Mouse (Mus musculus): Measurements from ENCODE around the gene Spsb1. TPM values are rescaled to one million over a fixed set of nuclear protein-coding genes. Genes with fewer than 3 reads are reported as not detected.

Spsb1 gene
- polyA plus RNA-seq, 1 experiment from 2014 or later: 23.3 TPM

GRCm38 (mm10) chr4:149995911-149996310, 41.1 kb upstream of the Spsb1 start:
- no peak for TF ChIP-seq CTCF (IDR thresholded peaks at IDR 0.05)
- ATAC-seq: no peak
- ChIA-PET POLR2A (interaction anchor here (1.5 kb wide), 1 partner anchor 13 kb away, joined by 4 read pairs; the partner anchor contains the start of gene H6pd), CTCF (interaction anchor here (1.0 kb wide), 1 partner anchor 8 kb away, joined by 3 read pairs; no protein-coding TSS in a partner anchor)
- H3K27me3 ChIP-seq: no peaks in the 10 kb centered on the region
- in situ Hi-C loops (cut with MboI; ENCODE audit: low pct_unique_long_range_greater_than_20kb): no loop called here
- no peak for DNase-seq (ENCODE audit: low read depth, low spot score)

GRCm38 (mm10) chr4:149994218-149994617, 39.4 kb upstream of the Spsb1 start:
- no peak for DNase-seq (ENCODE audit: low read depth, low spot score)
- in situ Hi-C loops (cut with MboI; ENCODE audit: low pct_unique_long_range_greater_than_20kb): no loop called here
- POLR2A ChIA-PET: no interaction called here

GRCm38 (mm10) chr4:149992670-149993032, 37.8 kb upstream of the Spsb1 start:
- ChIA-PET CTCF (no interaction called here), POLR2A (interaction anchor here (1.2 kb wide), 1 partner anchor 16 kb away, joined by 3 read pairs; the partner anchor contains the start of gene H6pd)
- DNase-seq (ENCODE audit: low read depth, low spot score): no peak
- ATAC-seq: no peak
- H3K27me3 ChIP-seq: no peaks in the 10 kb centered on the region
- in situ Hi-C loops (cut with MboI; ENCODE audit: low pct_unique_long_range_greater_than_20kb): no loop called here
- no peak for TF ChIP-seq CTCF (IDR thresholded peaks at IDR 0.05)

More at GRCm38 (mm10) chr4:149994218-149994617, 39.4 kb upstream of the Spsb1 start:
- no peaks in the 10 kb centered on the region for H3K27me3 ChIP-seq
- CTCF ChIA-PET: no interaction called here
- no peak for TF ChIP-seq CTCF (IDR thresholded peaks at IDR 0.05)
- ATAC-seq: no peak

- ChIA-PET POLR2A (no interaction called here), CTCF (interaction anchor here (1.3 kb wide), 1 partner anchor 26 kb away, joined by 3 read pairs; no protein-coding TSS in a partner anchor)
Measured at GRCm38 (mm10) chr4:149991755-149992669, 37.2 kb upstream of the Spsb1 start.

GRCm38 (mm10) chr4:149990954-149991633, 36.3 kb upstream of the Spsb1 start:
- CTCF ChIA-PET: interaction anchor here (1.3 kb wide), 1 partner anchor 25 kb away, joined by 3 read pairs; no protein-coding TSS in a partner anchor
- POLR2A ChIA-PET: interaction anchor here (0.5 kb wide), 1 partner anchor 12 kb away, joined by 3 read pairs; no protein-coding TSS in a partner anchor
- TF ChIP-seq CTCF (IDR thresholded peaks at IDR 0.05): no peak
- in situ Hi-C loops (cut with MboI; ENCODE audit: low pct_unique_long_range_greater_than_20kb): no loop called here
- no peak for DNase-seq (ENCODE audit: low read depth, low spot score)
- ATAC-seq: no peak
- no peaks in the 10 kb centered on the region for H3K27me3 ChIP-seq

More at GRCm38 (mm10) chr4:149991755-149992669, 37.2 kb upstream of the Spsb1 start:
- H3K27me3 ChIP-seq: no peaks in the 10 kb centered on the region
- TF ChIP-seq CTCF (IDR thresholded peaks at IDR 0.05): no peak
- ATAC-seq (no peak), DNase-seq (ENCODE audit: low read depth, low spot score) (no peak)
- in situ Hi-C loops (cut with MboI; ENCODE audit: low pct_unique_long_range_greater_than_20kb): no loop called here

- in situ Hi-C loops (cut with MboI; ENCODE audit: low pct_unique_long_range_greater_than_20kb): no loop called here
- ATAC-seq (no peak), DNase-seq (ENCODE audit: low read depth, low spot score) (no peak)
- ChIA-PET CTCF (no interaction called here), POLR2A (interaction anchor here (0.5 kb wide), 1 partner anchor 13 kb away, joined by 3 read pairs; no protein-coding TSS in a partner anchor)
- no peak for TF ChIP-seq CTCF (IDR thresholded peaks at IDR 0.05)
- H3K27me3 ChIP-seq: no peaks in the 10 kb centered on the region
Measured at GRCm38 (mm10) chr4:149990212-149990953, 35.5 kb upstream of the Spsb1 start.

GRCm38 (mm10) chr4:149988931-149989556, 34.2 kb upstream of the Spsb1 start:
- DNase-seq (ENCODE audit: low read depth, low spot score) (peak; percentile 69), ATAC-seq (peak; percentile 72)
- in situ Hi-C loops (cut with MboI; ENCODE audit: low pct_unique_long_range_greater_than_20kb): no loop called here
- ChIA-PET CTCF (no interaction called here), POLR2A (interaction anchor here (0.6 to 1.0 kb wide), 4 partner anchors 20 to 749 kb away, joined by 3 to 4 read pairs (median 3); partner anchors contain the start of genes H6pd and Spsb1)
- no peak for TF ChIP-seq CTCF (IDR thresholded peaks at IDR 0.05)
- H3K27me3 ChIP-seq: no peaks in the 10 kb centered on the region

- no peak for TF ChIP-seq CTCF (IDR thresholded peaks at IDR 0.05)
- in situ Hi-C loops (cut with MboI; ENCODE audit: low pct_unique_long_range_greater_than_20kb): no loop called here
- CTCF ChIA-PET: no interaction called here
Measured at GRCm38 (mm10) chr4:149988301-149988700, 33.5 kb upstream of the Spsb1 start.

GRCm38 (mm10) chr4:149986671-149987417, 32.0 kb upstream of the Spsb1 start:
- in situ Hi-C loops (cut with MboI; ENCODE audit: low pct_unique_long_range_greater_than_20kb): no loop called here
- DNase-seq (ENCODE audit: low read depth, low spot score) (no peak), ATAC-seq (no peak)
- ChIA-PET CTCF (no interaction called here), POLR2A (no interaction called here)
- H3K27me3 ChIP-seq: no peaks in the 10 kb centered on the region
- TF ChIP-seq CTCF (IDR thresholded peaks at IDR 0.05): no peak

More at GRCm38 (mm10) chr4:149988301-149988700, 33.5 kb upstream of the Spsb1 start:
- ATAC-seq (no peak), DNase-seq (ENCODE audit: low read depth, low spot score) (no peak)
- no peaks in the 10 kb centered on the region for H3K27me3 ChIP-seq
- POLR2A ChIA-PET: interaction anchor here (0.7 to 1.0 kb wide), 3 partner anchors 20 to 43 kb away, joined by 3 to 4 read pairs (median 3); partner anchors contain the start of genes H6pd and Spsb1
